Mouse (Mus musculus): Measurements from ENCODE around the gene Flvcr2. TPM values are rescaled to one million over a fixed set of nuclear protein-coding genes. Genes with fewer than 3 reads are reported as not detected.

Flvcr2 gene
- total and polyA plus RNA-seq, 3 experiments: 0.04 to 0.17 TPM; not detected in 1

DNA sequence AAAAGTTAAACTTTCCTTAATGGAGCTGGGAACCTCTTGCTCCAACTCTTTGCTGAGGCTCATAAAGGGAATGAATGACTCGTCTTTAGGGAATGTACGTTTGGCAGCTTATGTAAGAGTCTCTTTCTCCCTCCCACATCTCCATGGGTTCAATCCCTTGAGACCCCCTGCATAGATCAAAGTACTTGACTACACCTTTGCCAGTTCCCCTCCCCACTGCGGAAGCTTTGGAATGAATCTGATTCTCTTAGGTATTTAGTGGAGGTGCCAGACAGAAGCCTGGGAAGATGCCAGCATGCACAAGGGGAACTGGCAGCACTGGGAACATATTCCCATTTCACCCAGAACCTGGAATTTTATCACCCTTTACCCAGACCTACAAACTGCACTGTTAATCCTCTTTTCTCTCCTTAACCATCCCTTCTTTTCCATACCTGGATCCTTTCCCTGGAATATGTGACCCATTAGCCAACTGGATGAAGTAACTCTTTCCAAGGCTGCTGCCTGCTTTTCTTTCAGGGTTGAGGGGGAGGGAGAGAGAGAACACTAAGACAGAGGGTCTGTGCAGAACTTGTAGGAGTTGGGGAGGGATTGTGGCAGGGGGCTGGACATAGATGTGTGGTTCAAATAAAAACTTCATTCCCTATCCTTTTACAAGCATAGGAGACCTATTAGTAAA is 113.3 kb downstream of the Flvcr2 start:
- DNase-seq (ENCODE audit: extremely low read depth): no peak
- Histone ChIP-seq H3K27me3 (replicated peaks) (no peaks in the 10 kb centered on the region), H3K4me3 (replicated peaks in 1 of 3; ENCODE audit: low read depth in 2 of 3, low read length in 2 of 3, poor library complexity in 1 of 3) (no peak overlapping the region), H3K79me2 (replicated peaks; ENCODE audit: control insufficient read depth, extremely low read depth, insufficient read depth, poor library complexity, severe bottlenecking) (no peaks in the 10 kb centered on the region), H3K4me2 (ENCODE audit: insufficient read depth, low read depth, poor library complexity, severe bottlenecking) (no peak overlapping the region), H3K4me1 (ENCODE audit: control insufficient read depth in 1 of 2, insufficient read depth in 2 of 2) (no peaks in the 10 kb centered on the region), H3K36me3 (replicated peaks in 1 of 2; ENCODE audit: control insufficient read depth in 1 of 2, insufficient read depth in 1 of 2, low read length in 1 of 2) (peaks cover 5 to 46% of the 10 kb centered on the region in 2 experiments), H3K9ac (ENCODE audit: insufficient read depth, low read depth) (no peak overlapping the region), H3K27ac (ENCODE audit: insufficient read depth, low read depth) (no peak overlapping the region), H3K9me3 (replicated peaks; ENCODE audit: low read length) (no peaks in the 10 kb centered on the region)
- TF ChIP-seq MAFK (IDR thresholded peaks at IDR 0.05; ENCODE audit: insufficient replicate concordance, low read length) (no peak), POLR2A (IDR thresholded peaks at IDR 0.05; ENCODE audit: low read depth, low read length) (no peak), KAT2A (IDR thresholded peaks at IDR 0.05; ENCODE audit: insufficient replicate concordance, low read length) (no peak), MXI1 (IDR thresholded peaks at IDR 0.05; ENCODE audit: low read depth, low read length) (no peak), ETS1 (conservative IDR thresholded peaks at IDR 0.05; ENCODE audit: low read depth, low read length) (no peak)
- dilution Hi-C loops (cut with MboI; ENCODE audit: extremely low pct_ligation_motif_present, extremely low pct_unique_long_range_greater_than_20kb, low sequenced_read_pairs) (no loop called here), in situ Hi-C loops (cut with MboI; ENCODE audit: low pct_ligation_motif_present, low pct_unique_long_range_greater_than_20kb, low sequenced_read_pairs) (no loop called here)

DNA sequence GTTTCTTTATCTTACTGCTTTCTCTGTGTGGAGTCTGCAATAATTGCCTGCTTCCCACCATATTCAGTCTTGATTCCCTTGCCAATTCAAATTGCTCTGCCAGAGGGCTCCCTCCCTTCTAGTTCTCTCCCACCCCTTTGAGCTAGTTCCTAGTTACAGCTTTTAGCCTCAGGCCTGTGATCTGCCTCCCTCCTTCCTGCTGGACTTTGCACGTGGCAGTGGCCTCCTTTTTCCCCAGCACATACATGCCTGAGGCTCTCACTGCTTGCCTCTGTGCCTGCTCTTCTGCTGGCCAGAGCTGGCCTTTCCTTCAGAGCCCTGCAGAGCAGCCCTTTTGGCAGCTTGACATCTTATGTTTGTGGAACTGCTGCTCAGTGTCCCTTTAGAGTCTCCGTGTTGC is 116.2 kb downstream of the Flvcr2 start:
- DNase-seq (ENCODE audit: extremely low read depth): no peak
- H3K4me3 ChIP-seq (replicated peaks in 1 of 3; ENCODE audit: low read depth in 2 of 3, low read length in 2 of 3, poor library complexity in 1 of 3): no peak overlapping the region
- no peak overlapping the region for H3K4me2 ChIP-seq (ENCODE audit: insufficient read depth, low read depth, poor library complexity, severe bottlenecking)
- TF ChIP-seq SMC3 (IDR thresholded peaks at IDR 0.05; ENCODE audit: low read depth, low read length) (no peak), MAZ (IDR thresholded peaks at IDR 0.05; ENCODE audit: low read depth, low read length) (no peak), EP300 (IDR thresholded peaks at IDR 0.05; ENCODE audit: low read length) (no peak), IRF4 (IDR thresholded peaks at IDR 0.05; ENCODE audit: low read depth, low read length) (no peak), CHD2 (IDR thresholded peaks at IDR 0.05; ENCODE audit: low read length) (no peak), POLR2AphosphoS2 (IDR thresholded peaks at IDR 0.05; ENCODE audit: low read depth, low read length) (no peak), MAX (IDR thresholded peaks at IDR 0.05; ENCODE audit: low read length) (no peak), HCFC1 (IDR thresholded peaks at IDR 0.05; ENCODE audit: low read depth, low read length) (no peak)
- H3K9ac ChIP-seq (ENCODE audit: insufficient read depth, low read depth): no peak overlapping the region
- in situ Hi-C loops (cut with MboI; ENCODE audit: low pct_ligation_motif_present, low pct_unique_long_range_greater_than_20kb, low sequenced_read_pairs): no loop called here
- no peaks in the 10 kb centered on the region for H3K79me2 ChIP-seq (replicated peaks; ENCODE audit: control insufficient read depth, extremely low read depth, insufficient read depth, poor library complexity, severe bottlenecking)
- peaks cover 3 to 43% of the 10 kb centered on the region in 2 experiments for H3K36me3 ChIP-seq (replicated peaks in 1 of 2; ENCODE audit: control insufficient read depth in 1 of 2, insufficient read depth in 1 of 2, low read length in 1 of 2)
- dilution Hi-C loops (cut with MboI; ENCODE audit: extremely low pct_ligation_motif_present, extremely low pct_unique_long_range_greater_than_20kb, low sequenced_read_pairs): no loop called here
- H3K27me3 ChIP-seq (replicated peaks): no peaks in the 10 kb centered on the region
- H3K9me3 ChIP-seq (replicated peaks; ENCODE audit: low read length): no peaks in the 10 kb centered on the region
- H3K27ac ChIP-seq (ENCODE audit: insufficient read depth, low read depth): no peak overlapping the region
- H3K4me1 ChIP-seq (ENCODE audit: control insufficient read depth in 1 of 2, insufficient read depth in 2 of 2): no peaks in the 10 kb centered on the region

Other genes with a start within 250 kb of the Flvcr2 start
- gene Jdp2, start 147.5 kb upstream of the Flvcr2 start, total RNA-seq (2012; rRNA removed): 86.5 and 88.9 TPM in 2 replicates
- gene Jdp2, start 147.5 kb upstream of the Flvcr2 start, total RNA-seq (2014; rRNA removed): 64.7 and 67.3 TPM in 2 replicates
- 104 and 114 TPM in 2 replicates for gene Jdp2, start 147.5 kb upstream of the Flvcr2 start, polyA plus RNA-seq (2012; ENCODE audit: insufficient read length, low read depth)
- 137 and 141 TPM in 2 replicates for gene Batf, start 59.9 kb upstream of the Flvcr2 start, total RNA-seq (2012; rRNA removed)
- 128 and 142 TPM in 2 replicates for gene Batf, start 59.9 kb upstream of the Flvcr2 start, total RNA-seq (2014; rRNA removed)
- 89.2 and 104 TPM in 2 replicates for gene Batf, start 59.9 kb upstream of the Flvcr2 start, polyA plus RNA-seq (2012; ENCODE audit: insufficient read length, low read depth)
- 83.6 and 91.5 TPM in 2 replicates for gene Erg28, start 78.0 kb downstream of the Flvcr2 start, total RNA-seq (2012; rRNA removed)
- 246 and 318 TPM in 2 replicates for gene Erg28, start 78.0 kb downstream of the Flvcr2 start, total RNA-seq (2014; rRNA removed)
- gene Erg28, start 78.0 kb downstream of the Flvcr2 start, polyA plus RNA-seq (2012; ENCODE audit: insufficient read length, low read depth): 124 and 143 TPM in 2 replicates
- gene Ttll5, start 78.1 kb downstream of the Flvcr2 start, total RNA-seq (2012; rRNA removed): 8.7 and 10.4 TPM in 2 replicates
- 4.6 and 5.7 TPM in 2 replicates for gene Ttll5, start 78.1 kb downstream of the Flvcr2 start, total RNA-seq (2014; rRNA removed)
- 14.0 and 14.8 TPM in 2 replicates for gene Ttll5, start 78.1 kb downstream of the Flvcr2 start, polyA plus RNA-seq (2012; ENCODE audit: insufficient read length, low read depth)